Mouse (Mus musculus) stomach, postnatal 0 days (tissue): ENCODE data around the gene Tgfb1.

Source experiments
- CTCF ChIP-seq: IDR thresholded peaks from 2 replicates; pipeline ENCODE4 v1.5.1; 2016; ENCODE audit warnings: antibody characterized with exemption, low read depth, mild to moderate bottlenecking, moderate library complexity
- EP300 ChIP-seq: optimal IDR thresholded peaks from 2 replicates; pipeline ENCODE3; 2016; ENCODE audit warnings: antibody characterized with exemption

DNA sequence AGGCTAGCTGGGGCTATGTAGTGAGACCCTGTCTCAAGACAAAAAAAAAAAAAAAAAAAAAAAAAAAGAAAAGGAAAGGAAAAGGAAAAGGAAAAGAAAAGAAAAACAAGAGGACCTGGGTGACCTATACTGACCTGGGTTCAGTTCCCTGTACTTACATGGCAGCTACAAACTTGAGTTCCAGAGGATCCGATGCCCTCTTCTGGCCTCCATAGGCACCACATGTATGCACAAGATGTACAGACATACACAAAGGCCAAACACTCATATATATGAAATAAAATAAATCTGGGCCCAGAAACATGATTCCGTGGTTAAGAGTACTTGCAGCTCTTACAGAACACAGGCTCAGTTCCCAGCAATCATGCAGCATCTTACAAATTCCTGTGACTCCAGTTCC, 50.1 kb downstream of the Tgfb1 start:
- TF ChIP-seq CTCF (peak; percentile 56), EP300 (no peak)
